Mouse (Mus musculus): ENCODE measurements around the gene Zfp651.

GRCm38 (mm10) chr9:121776511-121776910 is 17.4 kb downstream of the Zfp651 start:
- TF ChIP-seq POLR2A (IDR thresholded peaks at IDR 0.05; ENCODE audit: insufficient read length, low read depth) = no peak
- peak; percentile 61 for TF ChIP-seq TCF12 (IDR thresholded peaks at IDR 0.05; ENCODE audit: insufficient read depth, poor library complexity, severe bottlenecking)

Data from myocyte (in vitro differentiated cells).